Mouse (Mus musculus) MEL (cell line): Measurements from ENCODE around the gene Ssu2. TPM values are rescaled to one million over a fixed set of nuclear protein-coding genes. Genes with fewer than 3 reads are reported as not detected.

Source experiments
- DNase-seq: peaks from one replicate; pipeline ENCODE4 v3.0.0; 2011; ENCODE audit warnings: low read depth, low spot score
- H3K27ac ChIP-seq: 2 replicates; pipeline ENCODE4 v1.5.1; 2012; ENCODE audit warnings: low read depth, mild to moderate bottlenecking, control low read depth, low read length, moderate library complexity; ENCODE audit not compliant: control insufficient read depth
- H3K27me3 ChIP-seq, 2 experiments: fragments of 150-350 bp in 1 of 2; sonication (generic) in 1 of 2; 2 replicates each; pipeline ENCODE4 v1.6.1; 2012; ENCODE audit warnings: low read length in 2 of 2, mild to moderate bottlenecking in 2 of 2, improper control_type of control experiment in 1 of 2, moderate library complexity in 1 of 2; ENCODE audit not compliant: insufficient read depth in 2 of 2, control insufficient read depth in 1 of 2
- H3K36me3 ChIP-seq, 2 experiments: 2 replicates each; pipeline ENCODE4 v1.6.1; 2012 to 2014; ENCODE audit warnings: low read length in 2 of 2, improper control_type of control experiment in 1 of 2, inconsistent platforms in 1 of 2, mild to moderate bottlenecking in 1 of 2; ENCODE audit not compliant: insufficient read depth in 2 of 2, control insufficient read depth in 1 of 2
- H3K4me1 ChIP-seq, 2 experiments: fragments of 150-350 bp in 1 of 2; sonication (generic) in 1 of 2; 2 replicates each; pipeline ENCODE4 v1.6.1; 2012; ENCODE audit warnings: low read length in 2 of 2, improper control_type of control experiment in 1 of 2, mild to moderate bottlenecking in 1 of 2; ENCODE audit not compliant: insufficient read depth in 2 of 2, control insufficient read depth in 1 of 2
- H3K4me3 ChIP-seq, 2 experiments: fragments of 150-350 bp in 1 of 2; sonication (generic) in 1 of 2; 2 replicates each; pipeline ENCODE4 v1.5.1; 2012; ENCODE audit warnings: low read depth in 2 of 2, low read length in 2 of 2, mild to moderate bottlenecking in 2 of 2, moderate library complexity in 2 of 2, control low read depth in 1 of 2, improper control_type of control experiment in 1 of 2; ENCODE audit not compliant: control insufficient read depth in 1 of 2, insufficient read depth in 1 of 2
- H3K79me2 ChIP-seq: 2 replicates; pipeline ENCODE4 v1.6.1; 2012; ENCODE audit warnings: mild to moderate bottlenecking, low read length, moderate library complexity; ENCODE audit not compliant: control insufficient read depth, poor library complexity, insufficient read depth
- H3K9ac ChIP-seq: 2 replicates; pipeline ENCODE4 v1.6.1; 2012; ENCODE audit warnings: low read depth, mild to moderate bottlenecking, control low read depth, low read length, moderate library complexity; ENCODE audit not compliant: control insufficient read depth, poor library complexity, severe bottlenecking
- H3K9me3 ChIP-seq: fragments of 150-350 bp; sonication (generic); replicated peaks from 2 replicates; pipeline ENCODE4 v1.6.1; 2012; ENCODE audit warnings: mild to moderate bottlenecking, low read length, improper control_type of control experiment, moderate library complexity; ENCODE audit not compliant: insufficient read depth
- CHD1 ChIP-seq: IDR thresholded peaks from 2 replicates; pipeline ENCODE4 v1.6.1; 2012; ENCODE audit warnings: low read depth, mild to moderate bottlenecking, inconsistent platforms, low read length, improper control_type of control experiment
- CHD2 ChIP-seq: IDR thresholded peaks from 2 replicates; pipeline ENCODE4 v1.6.1; 2011; ENCODE audit warnings: low read length, improper control_type of control experiment
- CTCF ChIP-seq, 3 experiments: IDR thresholded peaks in 2 of 3; conservative IDR thresholded peaks in 1 of 3; 2 replicates each; pipeline ENCODE4 v1.5.1; 2011 to 2012; ENCODE audit warnings: low read length in 3 of 3, low read depth in 2 of 3, mild to moderate bottlenecking in 2 of 3, improper control_type of control experiment in 1 of 3, inconsistent platforms in 1 of 3, mixed read lengths in 1 of 3, moderate library complexity in 1 of 3; ENCODE audit not compliant: control insufficient read depth in 1 of 3, insufficient read depth in 1 of 3, poor library complexity in 1 of 3, severe bottlenecking in 1 of 3
- E2F4 ChIP-seq: IDR thresholded peaks from 2 replicates; pipeline ENCODE4 v1.6.1; 2011; ENCODE audit warnings: low read depth, low read length, improper control_type of control experiment, borderline replicate concordance
- GATA1 ChIP-seq: IDR thresholded peaks from 2 replicates; pipeline ENCODE4 v1.6.1; 2011; ENCODE audit warnings: low read depth, low read length, improper control_type of control experiment
- MEF2A ChIP-seq: IDR thresholded peaks from 2 replicates; pipeline ENCODE4 v1.6.1; 2014; ENCODE audit warnings: low read depth, mild to moderate bottlenecking, inconsistent platforms, low read length, improper control_type of control experiment; ENCODE audit not compliant: poor library complexity, insufficient replicate concordance, severe bottlenecking; ENCODE audit errors: extremely low read depth
- MXI1 ChIP-seq: IDR thresholded peaks from 2 replicates; pipeline ENCODE4 v1.6.1; 2011; ENCODE audit warnings: mild to moderate bottlenecking, low read depth, low read length, improper control_type of control experiment
- MYC ChIP-seq: IDR thresholded peaks from 2 replicates; pipeline ENCODE4 v1.6.1; 2011; ENCODE audit warnings: low read depth, mild to moderate bottlenecking, low read length, improper control_type of control experiment, moderate library complexity
- NRF1 ChIP-seq: IDR thresholded peaks from 2 replicates; pipeline ENCODE4 v1.6.1; 2014; ENCODE audit warnings: low read depth, mild to moderate bottlenecking, inconsistent platforms, low read length, improper control_type of control experiment, moderate library complexity; ENCODE audit not compliant: poor library complexity, insufficient read depth, severe bottlenecking
- POLR2AphosphoS2 ChIP-seq: IDR thresholded peaks from 2 replicates; pipeline ENCODE4 v1.6.1; 2011; ENCODE audit warnings: low read length, improper control_type of control experiment
- POLR2AphosphoS5 ChIP-seq: IDR thresholded peaks from 2 replicates; pipeline ENCODE4 v1.6.1; 2012; ENCODE audit warnings: low read depth, borderline replicate concordance, mild to moderate bottlenecking, inconsistent platforms, low read length, moderate library complexity, mixed read lengths
- RAD21 ChIP-seq: IDR thresholded peaks from 2 replicates; pipeline ENCODE4 v1.6.1; 2011; ENCODE audit warnings: mild to moderate bottlenecking, low read depth, low read length, improper control_type of control experiment
- RCOR1 ChIP-seq: IDR thresholded peaks from 2 replicates; pipeline ENCODE4 v1.6.1; 2012; ENCODE audit warnings: low read depth, mild to moderate bottlenecking, inconsistent platforms, low read length, improper control_type of control experiment
- TCF12 ChIP-seq: IDR thresholded peaks from 2 replicates; pipeline ENCODE4 v1.6.1; 2014; ENCODE audit warnings: low read depth, mild to moderate bottlenecking, inconsistent platforms, low read length, improper control_type of control experiment, moderate library complexity
- USF1 ChIP-seq: IDR thresholded peaks from 2 replicates; pipeline ENCODE4 v1.6.1; 2014; ENCODE audit warnings: low read depth, mild to moderate bottlenecking, inconsistent platforms, low read length, improper control_type of control experiment, moderate library complexity
- polyA plus RNA-seq, 2 experiments: library from polyadenylated mRNA; stranded (reverse) in 1 of 2; unstranded in 1 of 2; fragments of >175 nt in 1 of 2; fragments of >200 nt in 1 of 2; gene quantifications; 2 replicates each; pipeline versions ENCODE4 v1.2.1 to v1.2.4; 2012; ENCODE audit warnings: low replicate concordance in 2 of 2, low read depth in 1 of 2; ENCODE audit not compliant: insufficient read length in 2 of 2, insufficient read depth in 1 of 2, missing spikeins in 1 of 2
- total RNA-seq: library from RNA; depleted of rRNA; stranded (reverse); fragments of 300-350 nt; gene quantifications from 2 replicates; pipeline ENCODE4 v1.2.3, GENCODE M21; 2012

Gene Ssu2
- total and polyA plus RNA-seq, 3 experiments = not detected

- no peak overlapping the region for H3K27ac ChIP-seq
- no peak overlapping the region for H3K9ac ChIP-seq
- no peaks in the 10 kb centered on the region for H3K4me1 ChIP-seq
- no peaks in the 10 kb centered on the region for H3K36me3 ChIP-seq
- H3K79me2 ChIP-seq = no peaks in the 10 kb centered on the region
- DNase-seq = no peak
- TF ChIP-seq CTCF (IDR thresholded peaks at IDR 0.05 in 2 of 3, conservative IDR thresholded peaks at IDR 0.05 in 1 of 3; ENCODE audit: control insufficient read depth in 1 of 3, insufficient read depth in 1 of 3, low read depth in 2 of 3, low read length in 3 of 3, poor library complexity in 1 of 3, severe bottlenecking in 1 of 3) (no peak), GATA1 (no peak)
- H3K4me3 ChIP-seq = no peak overlapping the region
- H3K9me3 ChIP-seq = no peaks in the 10 kb centered on the region
- H3K27me3 ChIP-seq = no peaks in the 10 kb centered on the region
These were observed 36.1 kb upstream of the Ssu2 start for GRCm38 (mm10) chr6:112423746-112424501.

DNA sequence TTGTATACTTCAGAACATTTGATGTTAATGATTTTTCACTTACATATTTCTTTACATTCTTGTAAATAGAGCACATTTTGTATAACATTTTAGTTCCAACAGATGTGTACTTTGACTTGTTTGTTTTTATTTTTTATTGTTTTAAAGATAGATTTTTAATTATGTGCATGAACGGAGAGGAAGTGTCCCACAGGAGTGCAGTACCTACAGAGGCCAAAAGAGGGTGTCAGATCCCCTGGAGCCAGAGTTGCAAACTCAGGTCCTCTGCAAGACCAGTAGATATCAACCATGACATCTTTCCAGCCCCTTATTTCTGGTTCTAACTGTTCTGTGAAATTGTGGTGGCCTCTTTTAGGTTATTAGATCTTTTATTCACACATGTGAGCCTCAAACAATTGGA, 33.1 kb upstream of the Ssu2 start:
- no peaks in the 10 kb centered on the region for H3K4me1 ChIP-seq
- no peaks in the 10 kb centered on the region for H3K9me3 ChIP-seq
- H3K36me3 ChIP-seq = no peaks in the 10 kb centered on the region
- no peaks in the 10 kb centered on the region for H3K79me2 ChIP-seq
- no peak overlapping the region for H3K9ac ChIP-seq
- no peak overlapping the region for H3K4me3 ChIP-seq
- no peak for TF ChIP-seq CHD2
- no peak for TF ChIP-seq MEF2A
- no peak for DNase-seq
- H3K27ac ChIP-seq = no peak overlapping the region
- no peaks in the 10 kb centered on the region for H3K27me3 ChIP-seq

- H3K27ac ChIP-seq = no peak overlapping the region
- no peaks in the 10 kb centered on the region for H3K27me3 ChIP-seq
- no peaks in the 10 kb centered on the region for H3K79me2 ChIP-seq
- no peaks in the 10 kb centered on the region for H3K4me1 ChIP-seq
- no peak for DNase-seq
- no peak overlapping the region for H3K4me3 ChIP-seq
- TF ChIP-seq MYC (no peak), GATA1 (no peak), USF1 (no peak), RAD21 (no peak), CTCF (IDR thresholded peaks at IDR 0.05 in 2 of 3, conservative IDR thresholded peaks at IDR 0.05 in 1 of 3; ENCODE audit: control insufficient read depth in 1 of 3, insufficient read depth in 1 of 3, low read depth in 2 of 3, low read length in 3 of 3, poor library complexity in 1 of 3, severe bottlenecking in 1 of 3) (no peak), POLR2AphosphoS2 (no peak), POLR2AphosphoS5 (no peak), NRF1 (no peak), RCOR1 (no peak), CHD1 (no peak), CHD2 (no peak), MXI1 (no peak), TCF12 (no peak), MEF2A (no peak), E2F4 (no peak)
- no peaks in the 10 kb centered on the region for H3K9me3 ChIP-seq
- H3K9ac ChIP-seq = no peak overlapping the region
- H3K36me3 ChIP-seq = no peaks in the 10 kb centered on the region
These were observed 31.5 kb upstream of the Ssu2 start for GRCm38 (mm10) chr6:112419333-112419732.
